Mouse (Mus musculus): ENCODE results near the gene Krtap4-2. TPM values are rescaled to one million over a fixed set of nuclear protein-coding genes. Genes with fewer than 3 reads are reported as not detected.

Krtap4-2 gene
- total RNA-seq, 2 experiments from 2014 or later = not detected

DNA sequence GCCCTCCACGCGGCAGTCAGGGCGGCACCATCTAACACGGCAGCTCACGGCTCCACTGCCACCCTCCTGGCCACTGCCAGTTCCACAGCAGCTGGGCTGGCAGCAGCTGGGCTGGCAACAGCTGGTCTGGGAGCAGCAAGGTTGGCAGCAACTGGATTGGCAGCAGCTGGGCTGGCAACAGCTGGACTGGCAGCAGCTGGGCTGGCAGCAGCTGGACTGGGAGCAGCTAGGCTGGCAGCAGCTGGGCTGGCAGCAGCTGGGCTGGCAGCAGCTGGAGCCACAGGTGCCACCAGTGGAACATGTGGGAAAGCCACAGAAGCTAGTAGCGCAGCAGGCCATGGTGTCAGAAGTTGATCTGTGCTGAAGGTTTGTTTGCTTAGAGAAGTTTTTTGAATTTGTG, 43.9 kb downstream of the Krtap4-2 start, which contains the start of gene Krtap1-3:
Gene Krtap1-3, minus strand, starts transcription at position 359 of the 400 bp plus-strand sequence.
- no peak for ATAC-seq (replicated peaks; ENCODE audit: poor library complexity)

DNA sequence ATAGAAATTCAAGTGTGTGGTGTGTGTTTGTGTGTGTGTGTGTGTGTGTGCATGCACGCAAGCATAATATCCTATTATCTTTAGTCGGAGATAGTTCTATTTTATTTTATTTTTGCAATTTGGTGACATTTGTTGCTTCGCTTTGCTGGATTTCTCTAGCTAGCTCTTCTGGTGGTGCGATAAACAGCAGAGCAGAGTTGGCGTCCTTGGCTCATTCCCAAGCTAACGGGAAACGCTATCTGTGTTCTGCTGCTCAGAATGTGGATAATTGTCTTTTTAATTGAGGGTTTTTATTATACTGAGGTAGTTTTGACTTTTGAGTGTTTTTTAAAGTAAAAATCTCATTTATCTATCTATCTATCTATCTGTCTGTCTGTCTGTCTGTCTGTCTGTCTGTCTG, 49.8 kb downstream of the Krtap4-2 start:
- no peak for ATAC-seq (replicated peaks; ENCODE audit: poor library complexity)

Other genes with a start within 250 kb of the Krtap4-2 start
Only the 30 nearest of the 39 such genes appear.
- gene Krt23, start 141.9 kb downstream of the Krtap4-2 start, total RNA-seq (2015) = not detected in 2 replicates
- gene Krt23, start 141.9 kb downstream of the Krtap4-2 start, total RNA-seq (2017) = not detected in 2 replicates
- gene Krt39, start 113.7 kb downstream of the Krtap4-2 start, total RNA-seq (2015) = not detected in 2 replicates
- not detected in 2 replicates for gene Krt39, start 113.7 kb downstream of the Krtap4-2 start, total RNA-seq (2017)
- gene Krt40, start 91.9 kb downstream of the Krtap4-2 start, total RNA-seq (2015) = not detected in 2 replicates
- not detected in 2 replicates for gene Krt40, start 91.9 kb downstream of the Krtap4-2 start, total RNA-seq (2017)
- gene Krtap3-3, start 84.2 kb downstream of the Krtap4-2 start, total RNA-seq (2015) = not detected in 2 replicates
- not detected in 2 replicates for gene Krtap3-3, start 84.2 kb downstream of the Krtap4-2 start, total RNA-seq (2017)
- not detected in 2 replicates for gene Krtap3-2, start 78.2 kb downstream of the Krtap4-2 start, total RNA-seq (2015)
- gene Krtap3-2, start 78.2 kb downstream of the Krtap4-2 start, total RNA-seq (2017) = not detected in 2 replicates
- not detected in 2 replicates for gene Gm11939, start 75.6 kb downstream of the Krtap4-2 start, total RNA-seq (2015)
- gene Gm11939, start 75.6 kb downstream of the Krtap4-2 start, total RNA-seq (2017) = not detected in 2 replicates
- gene Krtap3-1, start 68.5 kb downstream of the Krtap4-2 start, total RNA-seq (2015) = not detected in 2 replicates
- not detected in 2 replicates for gene Krtap3-1, start 68.5 kb downstream of the Krtap4-2 start, total RNA-seq (2017)
- not detected in 2 replicates for gene Krtap1-5, start 54.1 kb downstream of the Krtap4-2 start, total RNA-seq (2015)
- not detected in 2 replicates for gene Krtap1-5, start 54.1 kb downstream of the Krtap4-2 start, total RNA-seq (2017)
- gene Krtap1-4, start 51.4 kb downstream of the Krtap4-2 start, total RNA-seq (2015) = not detected in 2 replicates
- gene Krtap1-4, start 51.4 kb downstream of the Krtap4-2 start, total RNA-seq (2017) = not detected in 2 replicates
- gene Krtap1-3, start 43.7 kb downstream of the Krtap4-2 start, total RNA-seq (2015) = not detected in 2 replicates
- gene Krtap1-3, start 43.7 kb downstream of the Krtap4-2 start, total RNA-seq (2017) = not detected in 2 replicates
- not detected in 2 replicates for gene Krtap9-3, start 37.0 kb downstream of the Krtap4-2 start, total RNA-seq (2015)
- gene Krtap9-3, start 37.0 kb downstream of the Krtap4-2 start, total RNA-seq (2017) = not detected in 2 replicates
- not detected in 2 replicates for gene Gm11938, start 31.8 kb downstream of the Krtap4-2 start, total RNA-seq (2015)
- not detected in 2 replicates for gene Gm11938, start 31.8 kb downstream of the Krtap4-2 start, total RNA-seq (2017)
- not detected in 2 replicates for gene Gm11937, start 24.9 kb downstream of the Krtap4-2 start, total RNA-seq (2015)
- not detected in 2 replicates for gene Gm11937, start 24.9 kb downstream of the Krtap4-2 start, total RNA-seq (2017)
- not detected in 2 replicates for gene Krtap2-4, start 20.2 kb downstream of the Krtap4-2 start, total RNA-seq (2015)
- not detected in 2 replicates for gene Krtap2-4, start 20.2 kb downstream of the Krtap4-2 start, total RNA-seq (2017)
- gene Gm11562, start 14.6 kb downstream of the Krtap4-2 start, total RNA-seq (2015) = not detected in 2 replicates
- not detected in 2 replicates for gene Gm11562, start 14.6 kb downstream of the Krtap4-2 start, total RNA-seq (2017)
- gene Krtap4-1, start 6.8 kb downstream of the Krtap4-2 start, total RNA-seq (2015) = not detected in 2 replicates
- not detected in 2 replicates for gene Krtap4-1, start 6.8 kb downstream of the Krtap4-2 start, total RNA-seq (2017)
- not detected in 2 replicates for gene Krtap4-7, start 9.0 kb upstream of the Krtap4-2 start, total RNA-seq (2015)
- gene Krtap4-7, start 9.0 kb upstream of the Krtap4-2 start, total RNA-seq (2017) = not detected in 2 replicates
- gene Gm11555, start 15.2 kb upstream of the Krtap4-2 start, total RNA-seq (2015) = not detected in 2 replicates
- not detected in 2 replicates for gene Gm11555, start 15.2 kb upstream of the Krtap4-2 start, total RNA-seq (2017)
- not detected in 2 replicates for gene Gm11563, start 23.9 kb upstream of the Krtap4-2 start, total RNA-seq (2015)
- not detected in 2 replicates for gene Gm11563, start 23.9 kb upstream of the Krtap4-2 start, total RNA-seq (2017)
- gene Krtap4-6, start 30.9 kb upstream of the Krtap4-2 start, total RNA-seq (2015) = not detected in 2 replicates
- not detected in 2 replicates for gene Krtap4-6, start 30.9 kb upstream of the Krtap4-2 start, total RNA-seq (2017)
- not detected in 2 replicates for gene Gm14190, start 55.7 kb upstream of the Krtap4-2 start, total RNA-seq (2015)
- gene Gm14190, start 55.7 kb upstream of the Krtap4-2 start, total RNA-seq (2017) = not detected in 2 replicates
- gene Gm14180, start 99.2 kb upstream of the Krtap4-2 start, total RNA-seq (2015) = not detected in 2 replicates
- not detected in 2 replicates for gene Gm14180, start 99.2 kb upstream of the Krtap4-2 start, total RNA-seq (2017)
- gene Gm11595, start 137.8 kb upstream of the Krtap4-2 start, total RNA-seq (2015) = not detected in 2 replicates
- not detected in 2 replicates for gene Gm11595, start 137.8 kb upstream of the Krtap4-2 start, total RNA-seq (2017)
- gene Krtap4-8, start 145.6 kb upstream of the Krtap4-2 start, total RNA-seq (2015) = not detected in 2 replicates
- gene Krtap4-8, start 145.6 kb upstream of the Krtap4-2 start, total RNA-seq (2017) = not detected in 2 replicates
- gene Krtap4-9, start 150.1 kb upstream of the Krtap4-2 start, total RNA-seq (2015) = not detected in 2 replicates
- gene Krtap4-9, start 150.1 kb upstream of the Krtap4-2 start, total RNA-seq (2017) = not detected in 2 replicates
- gene Gm11596, start 158.4 kb upstream of the Krtap4-2 start, total RNA-seq (2015) = not detected in 2 replicates
- gene Gm11596, start 158.4 kb upstream of the Krtap4-2 start, total RNA-seq (2017) = not detected in 2 replicates
- not detected in 2 replicates for gene Gm11569, start 163.8 kb upstream of the Krtap4-2 start, total RNA-seq (2015)
- gene Gm11569, start 163.8 kb upstream of the Krtap4-2 start, total RNA-seq (2017) = not detected in 2 replicates
- gene Gm11554, start 169.4 kb upstream of the Krtap4-2 start, total RNA-seq (2015) = not detected in 2 replicates
- not detected in 2 replicates for gene Gm11554, start 169.4 kb upstream of the Krtap4-2 start, total RNA-seq (2017)
- not detected in 2 replicates for gene Krtap4-13, start 174.8 kb upstream of the Krtap4-2 start, total RNA-seq (2015)
- gene Krtap4-13, start 174.8 kb upstream of the Krtap4-2 start, total RNA-seq (2017) = not detected in 2 replicates
- not detected in 2 replicates for gene Gm11564, start 180.6 kb upstream of the Krtap4-2 start, total RNA-seq (2015)
- not detected in 2 replicates for gene Gm11564, start 180.6 kb upstream of the Krtap4-2 start, total RNA-seq (2017)

Data from megakaryocyte progenitor cell, adult 5-6 weeks (primary cell).